Mouse (Mus musculus) lung, postnatal 25 days (tissue): ENCODE measurements around the gene Zfp628.

ENCODE experiments used
- DNase-seq: peaks from one replicate; pipeline ENCODE4 v3.0.0; 2022; ENCODE audit warnings: low spot score

The Zfp628 gene

DNA sequence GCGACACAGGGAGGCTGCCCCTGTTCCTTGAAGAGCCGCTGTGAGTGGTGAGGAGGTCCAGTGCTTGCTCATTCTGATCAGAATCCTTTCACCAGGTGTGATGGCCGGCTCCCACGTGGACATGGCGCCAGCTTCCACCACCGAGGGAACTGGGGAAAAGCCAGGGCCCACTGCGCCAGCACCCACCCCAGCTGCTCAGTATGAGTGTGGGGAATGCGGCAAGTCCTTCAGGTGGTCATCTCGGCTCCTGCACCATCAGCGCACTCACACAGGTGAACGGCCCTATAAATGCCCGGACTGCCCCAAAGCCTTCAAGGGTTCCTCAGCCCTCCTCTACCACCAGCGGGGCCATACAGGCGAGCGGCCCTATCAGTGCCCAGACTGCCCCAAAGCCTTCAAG, 3.7 kb downstream of the Zfp628 start:
- no peak for DNase-seq

DNA sequence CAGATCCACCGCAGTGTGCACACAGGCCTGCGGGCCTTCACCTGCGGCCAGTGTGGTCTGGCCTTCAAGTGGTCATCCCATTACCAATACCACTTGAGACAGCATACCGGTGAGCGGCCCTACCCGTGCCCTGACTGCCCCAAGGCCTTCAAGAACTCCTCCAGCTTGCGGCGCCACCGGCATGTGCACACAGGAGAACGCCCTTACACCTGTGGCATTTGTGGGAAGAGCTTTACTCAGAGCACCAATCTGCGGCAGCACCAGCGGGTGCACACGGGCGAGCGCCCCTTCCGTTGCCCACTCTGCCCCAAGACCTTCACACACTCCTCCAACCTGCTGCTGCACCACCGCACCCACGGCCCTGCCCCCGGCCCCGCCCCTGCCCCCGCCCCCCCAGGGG, 4.1 kb downstream of the Zfp628 start:
- no peak for DNase-seq

DNA sequence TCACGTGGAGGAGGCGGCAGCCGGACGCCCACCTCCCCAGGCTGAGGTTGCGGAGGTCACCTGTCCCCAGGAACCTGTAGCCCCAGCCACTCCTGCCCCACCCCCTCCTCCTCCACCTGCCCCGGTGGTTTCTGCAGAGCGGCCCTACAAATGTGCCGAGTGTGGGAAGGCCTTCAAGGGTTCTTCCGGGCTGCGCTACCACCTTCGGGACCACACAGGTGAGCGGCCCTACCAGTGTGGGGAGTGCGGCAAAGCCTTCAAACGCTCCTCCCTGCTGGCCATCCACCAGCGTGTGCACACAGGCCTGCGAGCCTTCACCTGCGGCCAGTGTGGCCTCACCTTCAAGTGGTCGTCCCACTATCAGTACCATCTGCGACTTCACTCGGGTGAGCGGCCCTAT, 5.0 kb downstream of the Zfp628 start:
- DNase-seq: no peak

DNA sequence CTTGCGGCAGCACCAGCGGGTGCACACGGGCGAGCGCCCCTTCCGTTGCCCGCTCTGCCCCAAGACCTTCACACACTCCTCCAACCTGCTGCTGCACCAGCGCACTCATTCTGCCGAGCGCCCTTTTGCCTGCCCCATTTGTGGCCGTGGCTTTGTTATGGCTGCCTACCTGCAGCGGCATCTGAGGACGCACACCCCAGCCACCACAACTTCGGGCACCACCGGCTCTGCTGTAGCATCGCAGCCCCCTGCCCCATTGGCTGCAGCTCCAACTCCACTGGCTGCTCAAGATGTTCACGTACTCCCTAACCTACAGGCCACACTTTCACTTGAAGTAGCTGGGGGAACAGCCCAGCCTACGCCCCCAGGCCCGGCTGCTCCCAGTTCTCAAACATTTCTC, 5.5 kb downstream of the Zfp628 start:
- DNase-seq: no peak

DNA sequence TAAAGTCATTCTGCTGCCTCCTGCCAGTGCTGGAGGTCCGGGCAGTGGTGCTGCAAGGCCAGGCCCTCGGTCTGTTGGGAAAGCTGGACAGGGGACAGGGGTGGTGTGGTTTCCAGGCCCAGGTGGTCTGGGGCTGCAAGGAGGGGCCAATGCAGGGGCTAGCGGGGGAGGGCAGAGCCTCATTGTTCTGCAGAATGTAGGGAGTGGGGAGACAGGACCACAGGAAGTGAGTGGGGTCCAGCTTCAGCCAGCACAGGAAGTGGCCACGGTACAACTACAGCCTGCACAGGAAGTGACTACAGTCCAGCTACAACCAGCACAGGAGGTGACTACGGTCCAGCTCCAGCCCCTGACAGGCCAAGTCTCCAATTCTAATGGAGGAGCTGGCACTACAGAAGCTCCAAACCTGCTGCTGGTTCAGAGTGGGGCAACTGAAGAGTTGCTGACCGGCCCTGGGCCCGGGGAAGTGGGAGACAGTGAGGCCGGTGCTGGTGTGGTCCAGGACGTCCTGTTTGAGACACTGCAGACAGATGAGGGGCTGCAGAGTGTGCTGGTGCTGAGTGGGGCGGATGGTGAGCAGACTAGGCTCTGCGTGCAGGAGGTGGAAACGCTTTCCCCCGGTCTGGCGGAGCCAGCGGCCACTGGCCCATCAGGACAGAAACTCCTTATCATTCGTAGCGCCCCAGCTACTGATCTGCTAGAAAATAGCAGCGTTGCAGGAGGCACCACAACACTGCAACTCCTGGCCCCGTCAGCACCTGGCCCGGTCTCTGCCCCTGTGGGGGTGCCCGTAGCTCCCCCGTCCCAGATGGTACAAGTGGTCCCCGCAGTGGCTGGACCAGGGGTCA, 6.2 kb downstream of the Zfp628 start:
- no peak for DNase-seq

DNA sequence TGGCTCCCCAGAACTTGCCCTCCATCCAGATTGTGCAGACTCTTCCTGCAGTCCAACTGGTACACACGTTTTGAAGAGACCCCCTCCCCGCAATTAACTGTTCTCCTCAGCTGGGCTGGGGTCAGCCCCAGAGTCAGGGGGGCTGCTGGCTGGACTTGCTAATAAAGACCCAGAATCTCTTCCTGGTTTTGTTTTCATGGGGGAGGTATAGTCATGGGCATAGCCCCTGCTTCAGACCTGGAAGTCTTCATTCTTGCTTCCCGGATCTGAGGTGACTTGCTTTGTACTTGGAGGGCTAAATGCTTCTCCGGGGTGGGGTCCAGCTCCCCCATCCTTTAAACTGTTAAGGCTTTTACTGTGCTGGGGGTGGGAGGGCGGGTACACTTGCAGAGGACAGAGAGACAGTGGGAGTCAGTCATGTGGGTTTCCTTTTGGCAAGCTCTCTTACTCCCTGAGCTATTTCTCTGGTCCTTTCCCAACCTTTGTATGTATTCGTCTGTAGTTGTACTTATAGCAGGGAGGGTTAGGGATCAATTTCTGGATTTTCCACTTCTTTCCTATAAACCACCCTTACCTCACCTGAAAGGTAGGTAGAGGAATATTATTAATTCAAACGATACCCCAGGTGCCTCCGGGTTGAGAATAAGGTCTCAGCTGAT, 6.9 kb downstream of the Zfp628 start, which contains the start of gene Nat14:
Gene Nat14 (plus strand): TSS at position 205 of the 659 bp plus-strand sequence.
- no peak for DNase-seq

DNA sequence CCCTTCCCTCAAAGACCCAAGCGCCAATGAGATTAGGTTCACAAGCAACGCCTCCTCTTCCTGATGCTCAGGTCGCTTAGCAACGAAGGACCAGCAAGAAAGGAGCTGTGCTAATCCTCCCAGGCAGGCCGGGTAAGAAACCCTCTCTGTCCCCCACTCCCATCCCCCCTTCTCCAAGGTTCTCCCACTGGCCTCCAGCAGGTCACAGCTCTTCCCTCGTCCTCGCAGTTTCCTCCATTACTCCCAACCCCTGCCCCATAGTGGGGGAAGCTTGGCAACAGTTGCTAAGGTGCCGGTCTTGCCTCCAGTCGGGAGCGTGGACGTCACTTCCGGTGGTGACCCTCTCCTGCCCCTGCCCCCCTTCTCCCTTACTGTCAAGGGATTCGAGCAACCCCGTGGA, 7.5 kb downstream of the Zfp628 start:
- peak; percentile 48 for DNase-seq

DNA sequence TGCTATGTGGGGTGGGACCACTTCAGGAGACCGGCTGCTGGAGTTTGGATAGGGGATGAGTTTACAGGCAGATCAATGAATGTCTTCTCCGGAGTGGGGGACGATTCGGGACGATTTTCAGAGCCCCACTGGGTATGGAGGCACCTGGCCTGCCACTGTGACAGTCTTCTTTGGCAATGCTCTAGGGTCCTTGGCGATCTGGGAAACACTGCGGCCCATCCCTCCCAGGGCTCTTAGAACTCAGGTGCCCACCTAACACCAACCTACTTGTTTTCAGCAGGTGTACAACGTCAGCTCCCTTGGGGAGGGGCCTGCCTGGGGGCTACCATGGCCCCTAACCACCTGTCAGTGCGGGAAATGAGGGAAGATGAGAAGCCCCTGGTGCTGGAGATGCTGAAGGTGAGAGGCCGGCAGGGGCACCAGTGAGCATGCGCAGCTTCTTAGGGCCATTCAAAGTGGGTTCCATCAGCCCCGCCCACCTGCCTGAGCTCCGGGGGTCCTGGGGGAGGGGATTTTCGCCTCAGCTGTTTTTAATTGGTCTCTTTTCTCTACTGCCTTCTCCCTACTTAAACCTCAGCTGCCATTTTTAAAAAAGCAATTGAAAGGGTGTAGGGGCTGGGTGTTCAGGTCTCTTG, 8.0 kb downstream of the Zfp628 start:
- DNase-seq: no peak

DNA sequence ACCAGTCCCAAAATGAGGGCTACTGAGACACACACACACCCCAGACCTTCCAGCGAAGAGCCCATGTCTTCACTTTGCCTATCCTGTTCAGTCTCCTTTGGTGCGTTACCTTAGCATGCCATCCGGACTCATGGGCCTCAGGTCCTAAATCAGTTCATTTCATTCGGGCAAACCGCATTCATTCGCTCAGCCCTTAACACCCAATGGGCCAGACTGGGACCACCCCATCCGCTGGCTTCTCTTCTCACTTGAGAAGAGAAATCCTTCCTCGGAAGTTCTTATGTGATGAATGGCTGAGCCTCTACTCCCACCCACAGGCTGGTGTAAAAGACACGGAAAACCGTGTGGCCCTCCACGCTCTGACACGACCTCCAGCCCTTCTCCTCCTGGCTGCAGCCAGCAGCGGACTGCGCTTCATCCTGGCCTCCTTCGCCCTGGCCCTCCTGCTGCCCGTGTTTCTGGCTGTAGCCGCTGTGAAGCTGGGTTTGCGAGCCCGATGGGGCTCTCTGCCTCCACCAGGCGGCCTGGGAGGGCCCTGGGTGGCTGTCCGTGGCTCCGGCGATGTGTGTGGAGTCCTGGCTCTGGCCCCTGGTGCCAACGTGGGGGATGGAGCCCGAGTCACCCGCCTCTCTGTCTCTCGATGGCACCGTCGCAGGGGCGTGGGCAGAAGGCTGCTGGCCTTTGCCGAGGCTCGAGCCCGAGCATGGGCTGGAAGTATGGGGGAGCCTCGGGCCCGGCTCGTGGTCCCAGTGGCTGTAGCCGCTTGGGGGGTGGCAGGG, 8.8 kb downstream of the Zfp628 start:
- no peak for DNase-seq

DNA sequence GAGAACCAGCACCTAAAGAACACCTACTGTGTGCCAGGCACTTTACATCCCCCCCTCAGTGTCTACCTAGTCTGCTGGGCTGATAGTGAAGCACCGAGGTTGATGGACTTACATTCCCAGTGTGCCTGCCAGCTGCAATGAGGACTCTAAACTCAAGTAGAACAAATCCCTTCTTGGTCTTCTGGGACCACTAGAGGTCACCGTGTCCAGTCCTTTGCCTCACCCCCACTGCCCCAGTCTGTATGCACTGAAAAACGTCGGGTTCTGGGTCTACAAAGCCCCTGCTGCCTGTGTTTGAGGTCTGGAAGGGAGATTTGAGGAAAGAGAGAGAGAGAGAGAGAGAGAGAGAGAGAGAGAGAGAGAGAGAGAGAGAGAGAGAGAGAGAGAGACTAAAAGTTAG, 9.5 kb downstream of the Zfp628 start:
- no peak for DNase-seq

DNA sequence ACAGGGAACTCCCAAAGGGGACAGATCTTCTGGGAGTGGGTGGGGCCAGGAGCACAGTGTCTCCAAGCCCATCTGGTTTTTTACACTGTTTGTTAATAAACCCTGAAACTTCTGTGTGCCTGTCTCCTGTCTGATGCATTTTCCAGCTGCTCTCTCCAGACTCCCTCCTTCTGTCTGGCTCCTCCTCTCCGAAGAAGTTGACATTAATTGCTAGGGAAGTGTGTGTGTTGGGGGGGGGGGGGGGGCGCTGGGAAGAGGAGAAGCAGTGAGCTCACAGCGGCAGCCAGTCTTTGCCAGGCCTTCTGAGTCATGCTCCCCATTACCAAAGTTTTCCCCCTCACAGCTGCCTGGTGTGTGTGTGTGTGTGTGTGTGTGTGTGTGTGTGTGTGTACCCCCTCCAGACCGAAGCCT, 9.9 kb downstream of the Zfp628 start:
- DNase-seq: peak; percentile 42

DNA sequence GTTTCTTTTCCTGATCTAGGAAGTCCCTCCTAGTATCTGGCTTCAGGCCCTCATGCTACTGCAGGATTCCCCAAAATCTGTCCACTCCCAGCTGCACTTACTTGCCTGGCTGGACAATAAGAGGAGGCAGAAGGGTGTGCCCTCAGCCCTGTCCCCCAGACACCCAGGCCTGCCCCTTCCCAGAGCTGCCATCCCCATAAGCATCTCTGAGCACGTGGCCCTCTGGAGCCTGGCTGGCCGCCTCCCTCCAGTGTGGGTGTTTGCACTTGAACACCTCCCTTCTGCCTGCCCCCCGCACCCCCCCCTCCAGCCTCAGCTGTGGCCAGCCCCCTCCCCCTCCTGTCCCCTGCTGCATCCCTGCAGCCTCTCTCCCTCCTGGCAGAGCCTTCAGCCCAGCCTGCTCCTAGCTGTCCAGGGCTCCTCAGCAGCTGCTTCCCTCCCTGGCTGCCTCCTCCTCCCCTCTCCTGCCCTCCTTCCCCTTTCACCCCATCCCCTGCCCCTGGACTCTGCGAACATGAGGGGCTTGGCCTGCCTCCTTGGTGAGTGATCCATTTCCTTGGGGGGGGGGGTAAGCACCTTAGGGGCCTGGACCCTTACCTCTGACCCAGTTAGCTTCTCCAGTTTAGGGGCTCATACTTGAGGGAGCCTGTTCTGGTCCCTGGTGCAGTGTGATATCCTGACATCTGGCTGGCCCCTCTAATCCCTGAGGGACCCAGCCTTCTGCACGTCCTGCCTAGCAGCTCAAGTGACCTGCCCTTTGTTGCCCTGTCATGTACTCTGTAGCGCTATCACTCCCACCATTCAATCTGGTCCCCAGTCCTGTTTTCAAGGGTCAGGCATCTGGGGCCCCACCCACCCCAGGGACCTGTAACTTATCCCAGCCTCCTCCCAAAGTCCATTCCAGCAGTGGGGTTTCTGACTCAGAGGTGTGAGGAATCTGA, 10.7 kb downstream of the Zfp628 start, which contains the start of gene Ssc5d:
Gene Ssc5d (plus strand): TSS at position 345 of the 941 bp plus-strand sequence.
- no peak for DNase-seq

DNA sequence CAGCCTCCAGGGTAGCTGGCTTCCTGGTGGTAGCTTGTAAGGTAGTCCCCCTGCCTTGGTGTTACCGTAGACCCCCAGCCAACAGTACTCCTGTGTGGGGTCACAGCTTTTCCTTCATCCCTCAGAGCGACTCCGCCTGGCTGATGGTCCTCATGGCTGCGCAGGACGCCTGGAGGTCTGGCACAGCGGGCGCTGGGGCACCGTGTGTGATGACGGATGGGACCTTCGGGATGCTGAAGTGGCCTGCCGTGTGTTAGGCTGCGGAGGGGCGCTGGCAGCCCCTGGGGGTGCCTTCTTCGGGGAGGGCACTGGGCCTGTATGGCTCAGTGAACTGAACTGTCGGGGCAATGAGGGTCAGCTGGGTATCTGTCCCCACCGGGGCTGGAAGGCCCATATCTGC, 11.8 kb downstream of the Zfp628 start:
- DNase-seq: no peak

DNA sequence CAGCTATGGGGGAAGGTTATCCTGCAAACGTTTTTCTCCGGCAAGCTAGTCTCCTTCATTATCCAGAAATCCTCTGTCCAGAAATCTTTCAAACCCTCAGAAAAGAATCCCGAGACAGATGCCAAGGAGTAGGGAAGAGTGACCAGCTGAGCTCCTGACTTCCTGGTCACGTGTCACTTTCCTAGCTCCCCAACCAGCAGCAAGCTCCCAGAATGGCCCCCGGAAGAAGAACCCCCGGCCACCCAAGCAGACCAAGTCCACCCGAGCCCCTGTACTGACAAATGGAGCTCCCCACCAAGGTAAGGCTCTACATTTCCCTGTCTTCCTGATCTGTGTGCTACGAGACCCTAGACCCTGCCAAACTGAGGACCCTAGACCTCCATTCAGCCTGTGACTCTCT, 12.7 kb downstream of the Zfp628 start:
- DNase-seq: no peak

DNA sequence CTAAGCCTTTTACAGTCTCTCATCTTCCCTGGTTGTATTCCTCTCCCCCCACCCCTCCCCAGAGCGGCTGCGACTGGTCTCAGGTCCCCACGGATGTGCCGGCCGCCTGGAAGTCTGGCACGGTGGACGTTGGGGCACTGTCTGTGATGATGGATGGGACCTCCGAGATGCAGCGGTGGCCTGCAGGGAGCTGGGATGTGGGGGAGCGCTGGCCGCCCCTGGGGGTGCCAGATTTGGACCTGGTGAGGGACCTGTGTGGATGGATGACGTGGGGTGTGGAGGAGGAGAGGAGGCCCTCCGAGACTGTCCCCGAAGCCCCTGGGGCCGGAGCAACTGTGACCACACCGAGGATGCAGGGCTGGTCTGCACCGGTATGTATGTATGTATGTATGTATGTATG, 13.3 kb downstream of the Zfp628 start:
- DNase-seq: no peak

DNA sequence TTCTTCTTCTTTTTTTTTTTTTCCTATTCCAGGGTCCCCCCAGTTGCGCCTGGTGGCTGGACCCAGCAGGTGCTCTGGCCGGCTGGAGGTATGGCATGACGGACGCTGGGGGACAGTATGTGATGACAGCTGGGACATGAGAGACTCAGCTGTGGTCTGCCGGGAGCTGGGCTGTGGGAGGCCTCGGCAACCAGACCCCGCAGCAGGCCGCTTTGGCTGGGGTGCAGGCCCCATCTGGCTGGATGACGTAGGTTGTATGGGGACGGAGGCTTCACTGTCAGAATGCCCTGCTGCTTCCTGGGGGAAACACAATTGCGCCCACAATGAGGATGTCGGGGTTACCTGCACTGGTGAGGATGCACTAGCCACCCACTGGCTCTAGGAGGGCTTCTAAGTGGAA, 18.1 kb downstream of the Zfp628 start:
- DNase-seq: no peak

DNA sequence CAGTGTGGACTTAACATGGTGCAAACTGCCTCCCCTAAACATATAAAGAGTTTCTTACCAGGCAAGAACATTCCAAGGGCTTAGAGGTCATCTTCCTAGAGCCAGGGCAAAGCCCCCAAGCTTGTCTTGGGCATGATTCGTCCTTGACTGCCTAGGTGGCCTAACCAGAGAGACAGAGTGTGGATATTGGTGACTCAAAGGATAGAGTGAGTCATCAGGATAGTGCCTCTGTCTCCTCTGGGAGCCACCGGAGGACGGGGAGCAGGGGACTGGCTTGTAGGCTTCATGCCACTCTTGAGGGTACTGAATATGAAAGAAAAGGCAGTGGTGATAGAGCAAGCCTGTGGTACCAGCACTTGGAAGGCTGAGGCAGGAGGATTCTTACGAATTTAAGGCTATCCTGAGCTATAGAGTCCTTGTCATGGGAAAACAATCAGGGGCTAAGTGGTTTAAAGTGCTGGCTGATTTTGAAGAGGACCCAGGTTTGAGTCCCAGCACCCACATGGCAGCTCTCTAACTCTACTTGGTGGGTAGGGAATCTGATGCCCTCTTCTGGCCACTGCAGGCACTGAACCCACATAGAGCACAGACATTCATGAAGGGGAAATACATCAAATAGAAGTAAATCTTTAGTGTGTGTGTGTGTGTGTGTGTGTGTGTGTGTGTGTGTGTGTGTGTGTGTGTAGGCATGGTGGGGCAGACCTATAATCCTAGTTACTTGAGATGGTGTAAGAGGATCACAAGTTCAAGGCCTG, 19.3 kb downstream of the Zfp628 start:
- DNase-seq: no peak

DNA sequence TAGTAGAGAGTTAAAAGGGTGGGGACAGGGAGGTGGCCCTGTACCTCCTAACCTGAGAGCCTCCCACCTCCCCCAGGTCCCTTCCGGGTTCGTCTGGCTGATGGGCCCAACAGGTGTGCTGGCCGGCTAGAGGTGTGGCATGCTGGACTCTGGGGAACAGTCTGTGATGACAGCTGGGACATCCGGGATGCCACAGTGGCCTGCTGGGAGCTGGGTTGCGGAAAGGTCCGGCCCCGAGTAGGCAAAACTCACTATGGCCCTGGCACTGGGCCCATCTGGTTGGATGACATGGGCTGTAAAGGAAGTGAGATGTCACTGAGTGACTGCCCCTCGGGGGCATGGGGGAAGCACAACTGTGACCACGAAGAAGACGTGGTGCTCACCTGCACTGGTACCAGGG, 21.8 kb downstream of the Zfp628 start:
- DNase-seq: no peak

DNA sequence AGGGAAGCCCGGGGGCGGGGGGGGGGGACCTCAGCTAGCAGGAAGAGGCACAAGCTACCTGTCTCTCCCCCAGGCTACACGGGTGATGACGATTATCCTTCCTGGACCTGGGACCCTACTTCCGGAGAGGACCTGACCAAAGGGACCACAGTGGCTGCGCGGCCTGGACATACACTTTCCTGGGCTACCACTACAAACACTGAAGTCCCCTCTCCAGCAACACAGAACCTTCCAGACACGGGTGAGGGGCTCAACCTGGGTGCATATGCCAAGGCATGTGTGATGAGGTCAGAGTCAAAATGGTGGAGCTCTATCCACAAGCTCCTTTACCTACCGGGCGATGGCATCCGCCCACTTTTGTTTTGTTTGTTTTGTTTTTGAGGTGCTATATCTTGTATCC, 22.4 kb downstream of the Zfp628 start:
- DNase-seq: no peak

DNA sequence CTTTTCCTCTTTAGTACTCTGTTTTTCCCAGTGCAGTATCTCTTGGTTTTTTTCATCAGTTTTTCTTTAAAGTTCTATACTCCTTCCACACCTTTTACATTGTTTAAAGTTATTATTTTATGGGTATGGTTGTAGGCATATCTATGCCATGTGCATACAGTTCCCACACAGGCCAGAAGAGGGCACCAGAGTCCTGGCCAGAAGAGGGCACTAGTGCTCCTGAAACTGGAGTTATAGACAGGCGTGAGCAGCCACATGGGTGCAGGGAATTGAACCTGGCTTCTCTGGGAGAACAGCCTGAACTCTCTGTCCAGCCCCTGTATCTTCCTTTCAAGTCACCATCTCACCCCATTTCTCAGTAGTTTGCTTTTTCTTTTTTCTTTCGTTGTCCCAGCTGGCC, 23.4 kb downstream of the Zfp628 start:
- peak; percentile 77 for DNase-seq
